Mouse (Mus musculus) mesoderm, embryonic 11.5 days (tissue): ENCODE results near the gene Olfr1140.

ENCODE experiments used
- DNase-seq: peaks from one replicate; pipeline ENCODE4 v3.0.0-alpha.2; 2012; ENCODE audit warnings: low read depth, low spot score

Olfr1140 gene

DNA sequence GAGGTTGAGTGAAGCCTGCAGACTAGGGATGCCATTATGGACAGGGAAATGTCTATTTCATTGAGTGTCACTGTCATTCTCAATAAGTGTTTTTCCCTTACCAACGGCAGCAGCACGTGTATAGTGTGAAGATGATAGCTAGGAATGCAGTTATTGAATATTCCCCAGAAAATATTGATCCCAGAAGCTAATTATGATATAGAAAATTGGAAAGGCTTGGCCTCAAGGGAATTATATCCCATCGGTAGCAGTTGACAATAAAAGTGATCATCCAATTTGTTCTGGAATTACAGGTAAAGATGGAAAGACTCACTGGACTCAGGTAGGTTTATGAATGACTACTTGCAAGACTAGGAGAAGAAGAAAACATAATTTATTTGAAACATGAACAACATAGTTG, at the start of gene Olfr1140:
Gene Olfr1140, plus strand, starts transcription at position 301 of the 400 bp plus-strand sequence.
- no peak for DNase-seq

DNA sequence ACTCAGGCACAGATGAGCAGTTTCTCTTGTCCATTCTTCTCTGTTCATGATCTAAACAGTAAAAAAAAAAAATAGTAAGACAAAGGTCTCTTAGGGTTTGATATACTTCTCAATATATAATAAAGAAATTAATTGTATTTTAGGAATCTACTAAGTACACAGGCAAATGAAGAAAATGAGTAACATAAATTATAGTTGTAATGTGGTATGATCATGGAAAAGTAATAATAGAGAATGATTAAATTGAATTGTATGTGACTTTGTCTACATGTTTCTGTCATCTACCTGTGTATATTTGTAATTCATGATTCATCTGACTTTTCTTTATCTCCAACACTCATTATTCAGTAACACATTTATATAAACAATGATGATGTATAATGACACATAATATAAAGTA, 49.7 kb upstream of the Olfr1140 start, which contains the start of gene Olfr1136:
Gene Olfr1136, minus strand, starts transcription at position 101 of the 400 bp plus-strand sequence.
- no peak for DNase-seq

DNA sequence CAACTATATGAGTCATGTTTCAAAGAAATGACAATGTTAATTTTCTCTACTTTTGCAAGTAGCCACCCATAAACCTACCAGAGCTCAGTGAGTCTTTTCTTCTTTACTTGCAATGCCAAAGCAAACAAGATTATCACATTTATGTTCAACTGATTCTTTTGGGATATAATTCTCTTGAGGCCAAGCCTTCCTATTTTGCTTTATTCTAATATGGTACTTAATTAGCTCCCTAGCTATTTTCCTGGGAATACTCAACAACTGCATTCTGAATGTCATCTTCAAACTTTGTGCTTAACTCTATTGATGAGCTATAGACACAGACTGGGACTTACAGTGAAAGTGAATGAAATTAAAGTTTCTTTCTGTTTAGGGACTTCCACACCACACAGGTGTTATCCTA, 30.5 kb upstream of the Olfr1140 start, which contains the start of gene Olfr1137:
Gene Olfr1137, minus strand, starts transcription at position 101 of the 400 bp plus-strand sequence.
- no peak for DNase-seq

DNA sequence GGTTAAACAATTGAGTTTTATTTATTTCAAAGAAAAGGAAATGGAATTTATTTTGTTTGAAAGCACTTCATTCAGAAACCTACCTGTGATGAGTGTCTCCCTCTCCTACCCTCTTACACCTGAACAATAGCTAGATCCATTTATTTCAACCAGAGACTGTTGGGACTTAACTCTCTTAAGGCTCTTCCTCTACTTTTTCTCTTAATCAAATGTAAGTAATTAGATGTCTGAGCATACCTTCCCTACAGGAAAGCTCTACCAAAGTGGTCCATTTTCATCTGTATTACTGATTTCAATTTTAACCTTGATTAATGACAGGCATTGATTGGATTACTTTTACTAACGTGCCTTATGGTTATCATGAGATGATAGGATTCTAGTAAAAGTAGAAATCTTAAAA, 3.7 kb upstream of the Olfr1140 start, which contains the start of gene Olfr1138:
Gene Olfr1138, minus strand, starts transcription at position 101 of the 400 bp plus-strand sequence.
- DNase-seq: no peak

DNA sequence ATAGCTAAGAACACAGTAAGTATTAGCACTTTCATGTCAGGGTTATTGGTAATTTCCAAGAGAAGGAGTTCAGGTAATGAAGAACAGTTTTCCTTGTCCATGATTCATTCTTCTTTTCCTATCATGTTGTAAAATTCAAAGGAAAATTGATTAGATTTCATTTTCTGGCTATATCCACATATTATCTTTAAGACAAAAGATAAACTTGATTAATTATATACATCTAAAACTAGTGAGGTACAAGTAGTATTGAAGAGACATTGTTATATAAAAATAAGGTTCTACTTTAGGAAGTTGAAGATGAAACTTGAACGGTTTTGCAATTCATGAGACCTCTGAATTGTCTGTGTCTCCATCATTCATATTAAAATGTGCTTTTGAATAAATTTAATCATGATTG, 10.3 kb downstream of the Olfr1140 start, which contains the start of gene Olfr1141:
Gene Olfr1141, minus strand, starts transcription at position 101 of the 400 bp plus-strand sequence.
- no peak for DNase-seq

DNA sequence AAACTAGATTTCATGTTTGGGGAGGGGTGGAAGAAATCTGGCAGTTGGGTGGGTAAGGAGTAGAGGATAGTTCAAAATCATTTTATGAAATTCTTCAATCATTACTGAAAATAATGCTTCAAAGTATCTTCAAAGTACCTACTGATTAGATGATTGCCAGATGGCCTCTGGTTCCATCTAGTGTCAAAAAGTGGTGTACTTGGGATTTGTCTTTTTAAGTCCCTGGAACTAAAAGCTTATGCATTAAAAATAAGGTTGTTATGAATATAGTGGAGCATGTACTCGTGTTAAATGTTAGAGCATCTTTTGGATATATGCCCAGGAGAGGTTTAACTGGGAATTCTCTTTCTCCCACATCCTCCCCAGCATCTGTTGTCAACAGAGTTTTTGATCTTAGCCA, 32.6 kb downstream of the Olfr1140 start:
- no peak for DNase-seq

DNA sequence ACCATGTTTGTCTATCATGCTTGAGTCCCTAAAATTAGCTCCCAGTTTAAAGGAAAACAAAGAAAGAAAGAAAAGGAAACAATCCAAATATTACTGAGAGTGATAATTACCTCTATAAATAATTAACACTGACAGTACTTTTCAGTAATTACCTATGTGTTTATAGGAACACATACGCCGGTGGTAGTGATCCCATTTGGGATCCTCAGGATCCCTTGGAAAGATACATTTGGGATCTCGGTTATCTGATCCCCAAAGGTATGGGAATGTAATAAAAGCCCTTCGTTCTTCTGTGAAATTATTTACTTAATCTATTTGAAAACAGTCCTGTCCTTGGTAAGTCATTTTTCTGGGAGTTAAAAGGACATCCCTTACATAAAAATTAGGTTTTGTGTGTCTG, 35.6 kb downstream of the Olfr1140 start, which contains the start of gene Olfr152:
Gene Olfr152, plus strand, starts transcription at position 301 of the 400 bp plus-strand sequence.
- DNase-seq: no peak
